Mouse (Mus musculus) testis, postnatal 14 days (tissue): ENCODE results near the gene Suox.
"Not testable (repeated sequence)": the region's sequence is repeated elsewhere in the genome, so short reads cannot be mapped to it uniquely, and the experiment has no call there.

Experiments used
- DNase-seq: peaks from one replicate; pipeline ENCODE4 v3.0.0; 2021; ENCODE audit warnings: low spot score

Gene Suox

DNA sequence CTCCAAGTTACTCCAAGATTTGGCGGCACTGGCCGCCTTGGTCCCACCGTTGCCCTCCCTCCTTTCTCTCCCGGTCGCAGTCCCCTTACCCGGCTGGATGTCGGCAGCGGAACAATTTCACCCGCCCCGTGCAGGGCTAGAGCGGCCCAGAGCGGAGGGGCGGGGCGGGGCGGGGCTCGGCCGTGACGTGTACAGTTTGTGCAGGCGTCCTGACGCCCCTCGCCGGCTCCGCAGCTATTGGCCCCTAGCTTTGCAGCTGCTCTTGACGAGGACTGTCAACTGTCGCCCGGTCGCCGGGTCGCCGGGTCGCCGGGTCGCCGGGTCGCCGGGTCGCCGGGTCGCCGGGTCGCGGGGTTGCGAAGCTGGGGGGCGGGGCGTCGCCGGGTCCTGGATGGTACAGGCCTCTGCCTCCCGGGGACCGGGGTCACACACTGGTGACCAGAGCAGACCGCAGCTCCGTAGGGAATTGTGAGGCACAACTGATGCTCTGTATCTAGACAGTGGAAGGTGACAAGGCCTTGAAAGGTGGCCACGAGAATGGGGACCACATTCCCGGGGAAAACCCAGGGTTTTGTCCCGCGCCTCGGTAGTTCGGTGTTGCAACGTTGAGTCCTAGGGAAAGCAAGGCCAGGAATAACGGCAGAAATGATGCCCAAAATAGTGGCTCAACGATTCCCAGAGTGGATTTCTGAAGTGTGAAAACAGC lies at the start of gene Suox:
Gene Suox, minus strand, starts transcription at position 311 of the 706 bp plus-strand sequence.
- peak; percentile 82 for DNase-seq

DNA sequence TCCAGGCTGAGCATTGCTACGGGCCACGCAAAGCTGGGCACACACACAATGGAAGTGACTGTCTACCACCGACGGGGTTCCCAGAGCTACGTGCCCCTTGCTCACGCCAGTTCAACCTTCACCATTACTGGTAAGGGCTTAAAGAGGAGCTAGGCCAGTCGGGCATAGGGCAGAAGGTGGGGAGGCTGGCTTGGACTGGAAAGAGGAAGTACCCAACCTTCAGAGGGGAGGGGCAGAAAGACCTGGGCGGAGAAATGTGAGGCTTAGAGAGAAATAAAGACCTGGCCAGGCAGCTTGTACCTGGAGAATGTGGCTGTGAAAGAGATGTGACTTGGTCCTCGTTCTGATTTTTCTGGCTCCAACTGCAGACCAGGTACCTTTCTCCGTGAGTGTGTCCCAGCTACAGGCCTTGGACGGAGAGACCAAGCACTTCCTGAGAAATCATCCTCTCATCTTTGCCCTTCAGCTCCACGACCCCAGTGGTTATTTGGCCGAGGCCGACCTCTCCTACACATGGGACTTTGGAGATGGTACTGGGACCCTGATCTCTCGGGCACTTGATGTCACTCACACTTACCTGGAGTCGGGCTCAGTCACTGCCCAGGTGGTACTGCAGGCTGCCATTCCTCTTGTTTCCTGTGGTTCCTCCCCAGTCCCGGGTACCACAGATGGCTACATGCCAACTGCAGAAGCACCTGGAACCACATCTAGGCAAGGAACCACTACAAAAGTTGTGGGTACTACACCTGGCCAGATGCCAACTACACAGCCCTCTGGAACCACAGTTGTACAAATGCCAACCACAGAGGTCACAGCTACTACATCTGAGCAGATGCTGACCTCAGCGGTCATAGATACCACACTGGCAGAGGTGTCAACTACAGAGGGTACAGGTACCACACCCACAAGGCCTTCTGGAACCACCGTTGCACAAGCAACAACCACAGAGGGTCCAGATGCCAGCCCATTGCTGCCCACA lies 42.0 kb upstream of the Suox start:
- DNase-seq = no peak

DNA sequence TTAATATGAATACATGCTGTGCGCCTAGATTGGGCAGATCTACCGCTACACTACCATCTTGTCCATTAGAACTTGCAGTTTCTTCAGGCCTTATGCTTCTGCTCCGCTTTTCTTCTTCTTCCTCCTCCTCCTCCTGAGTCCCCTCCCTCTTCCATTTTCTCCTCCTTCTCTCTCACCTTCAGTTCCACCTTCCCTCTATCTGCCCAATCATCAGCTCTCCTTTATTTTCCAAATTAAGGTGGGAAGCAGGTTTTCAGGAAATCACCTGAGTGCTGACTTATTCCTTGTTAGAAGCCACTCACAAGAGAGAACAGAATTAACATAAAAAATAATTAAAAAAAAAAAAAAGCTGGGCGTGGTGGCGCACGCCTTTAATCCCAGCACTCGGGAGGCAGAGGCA lies 37.4 kb upstream of the Suox start:
- not testable (repeated sequence) for DNase-seq

DNA sequence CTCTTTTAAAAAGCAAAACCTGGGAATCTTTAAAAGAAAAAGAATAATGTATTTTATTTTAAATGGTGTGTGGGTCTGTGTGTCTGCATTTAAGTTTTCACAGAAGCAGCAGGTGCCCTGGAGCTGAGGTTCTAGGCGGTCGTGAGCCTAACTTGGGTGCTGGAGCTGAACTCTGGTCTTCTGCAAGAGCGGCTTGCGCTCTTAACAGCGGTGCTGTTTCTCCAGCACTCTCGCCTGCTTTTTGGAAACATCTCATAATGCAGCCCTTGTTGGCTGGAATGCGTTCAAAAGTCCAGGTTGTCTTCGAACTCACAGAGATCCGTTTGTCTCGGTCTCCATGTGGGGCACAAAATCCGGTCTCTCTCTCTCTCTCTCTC lies 31.4 kb upstream of the Suox start:
- peak; percentile 41 for DNase-seq

DNA sequence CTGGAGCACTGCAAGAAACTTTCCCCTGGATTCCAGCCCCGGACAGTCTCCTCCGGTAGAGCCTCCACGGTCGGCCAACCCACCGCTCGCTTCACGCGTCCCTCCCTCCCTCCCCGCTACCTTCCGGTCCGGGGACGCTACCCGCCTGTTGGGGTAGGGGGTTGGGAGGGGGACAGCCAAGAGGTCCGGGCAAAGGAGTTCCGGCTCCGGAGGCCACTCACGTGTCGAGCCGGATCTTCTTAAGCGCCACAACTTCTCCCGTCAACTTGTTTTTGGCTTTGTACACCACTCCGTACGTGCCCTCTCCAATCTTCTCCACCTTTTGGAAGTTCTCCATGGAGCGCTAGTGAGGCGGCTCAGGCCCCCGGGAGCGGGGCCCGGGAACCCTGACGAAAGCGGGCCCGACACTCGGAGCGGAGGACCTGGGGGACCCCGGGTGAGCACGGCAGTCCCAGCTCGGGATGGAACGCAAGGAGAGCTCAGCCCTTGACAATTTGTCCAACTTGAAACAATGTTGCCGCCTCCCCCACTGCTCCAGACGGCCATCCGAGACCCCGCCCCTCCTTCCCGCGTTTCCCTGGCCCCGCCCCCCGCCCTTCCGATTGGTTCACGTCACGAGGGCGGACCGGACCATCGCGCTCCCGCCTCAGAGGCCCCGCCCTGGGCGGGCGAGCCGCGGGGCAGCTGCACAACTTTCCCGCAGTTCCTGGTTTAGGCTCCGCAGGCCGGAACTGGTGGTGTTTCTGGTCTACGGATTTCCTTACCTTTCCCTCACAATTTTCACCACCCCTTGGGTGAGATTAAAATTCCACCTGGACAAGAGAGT lies 30.8 kb upstream of the Suox start, which contains the start of gene Cdk2:
Gene Cdk2, minus strand, starts transcription at position 541 of the 826 bp plus-strand sequence.
- DNase-seq = peak; percentile 94

DNA sequence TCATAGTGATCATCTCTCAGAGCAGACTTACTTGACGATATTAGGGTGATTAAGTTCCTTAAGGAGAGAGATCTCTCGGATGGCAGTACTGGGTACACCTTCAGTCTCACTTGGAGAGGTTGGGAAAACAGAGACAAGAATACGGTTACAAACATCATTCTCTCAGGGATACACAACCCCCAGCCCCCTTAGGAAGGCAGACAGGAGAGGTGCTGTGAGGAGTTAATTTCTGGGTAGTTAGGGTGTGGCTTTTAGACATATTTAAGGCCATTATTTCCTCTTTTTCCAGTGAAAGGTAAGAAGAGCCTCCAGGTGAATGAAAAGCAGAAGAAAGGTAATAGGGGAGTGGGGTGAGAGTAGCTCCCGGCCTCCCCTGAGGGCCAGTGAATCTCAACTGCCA lies 30.0 kb upstream of the Suox start, which contains the start of gene Pmel:
Gene Pmel, plus strand, starts transcription at position 301 of the 400 bp plus-strand sequence.
- DNase-seq = no peak

DNA sequence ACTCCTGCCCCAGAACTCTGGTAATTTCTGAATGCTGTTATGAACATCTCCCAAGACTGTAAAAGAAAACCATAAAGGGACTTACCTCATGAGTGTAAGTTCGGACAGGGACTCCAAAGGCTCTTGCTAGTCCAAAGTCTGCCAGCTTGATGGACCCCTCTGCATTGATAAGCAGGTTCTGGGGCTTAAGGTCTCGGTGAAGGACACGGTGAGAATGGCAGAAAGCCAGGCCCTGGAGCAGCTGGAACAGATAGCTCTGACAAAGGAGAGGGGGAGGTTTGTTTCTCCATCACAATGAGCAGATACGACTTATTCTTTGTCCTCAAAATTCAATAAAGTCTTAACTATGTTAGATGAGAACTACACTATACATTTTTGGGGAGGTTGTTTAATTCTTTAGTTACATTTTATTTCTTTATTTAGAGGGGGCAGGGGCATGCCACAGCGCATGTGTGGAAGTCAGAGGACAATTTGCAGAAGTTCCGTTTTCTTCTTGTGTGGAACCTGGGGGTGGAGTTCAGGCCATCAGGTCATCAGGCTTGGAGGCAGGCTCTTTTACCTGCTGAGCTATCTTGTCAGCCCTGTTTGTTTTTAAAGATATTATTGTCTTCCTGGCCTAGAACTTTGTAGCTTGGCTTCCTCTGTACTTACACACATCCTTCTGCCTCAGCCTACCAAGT lies 28.6 kb upstream of the Suox start:
- DNase-seq = peak; percentile 66

DNA sequence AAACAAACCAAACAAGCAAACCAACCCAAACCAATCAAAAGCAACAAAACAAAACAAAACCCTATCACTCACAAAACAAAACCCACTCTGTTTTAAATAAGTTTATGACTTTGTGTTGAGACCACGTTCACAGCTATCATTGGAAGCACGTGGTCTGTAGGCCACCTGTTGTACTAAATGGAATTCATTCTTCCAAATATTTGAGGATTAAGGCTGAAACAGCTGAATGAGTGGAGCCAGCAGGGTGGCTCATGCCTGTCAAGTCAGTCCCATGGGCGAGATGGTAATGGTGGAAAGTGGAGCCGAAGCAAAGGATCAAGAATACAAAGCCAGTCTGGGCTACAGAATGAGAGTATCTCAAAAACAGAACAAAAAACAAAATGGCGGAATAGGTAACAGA lies 26.8 kb upstream of the Suox start:
- no peak for DNase-seq

DNA sequence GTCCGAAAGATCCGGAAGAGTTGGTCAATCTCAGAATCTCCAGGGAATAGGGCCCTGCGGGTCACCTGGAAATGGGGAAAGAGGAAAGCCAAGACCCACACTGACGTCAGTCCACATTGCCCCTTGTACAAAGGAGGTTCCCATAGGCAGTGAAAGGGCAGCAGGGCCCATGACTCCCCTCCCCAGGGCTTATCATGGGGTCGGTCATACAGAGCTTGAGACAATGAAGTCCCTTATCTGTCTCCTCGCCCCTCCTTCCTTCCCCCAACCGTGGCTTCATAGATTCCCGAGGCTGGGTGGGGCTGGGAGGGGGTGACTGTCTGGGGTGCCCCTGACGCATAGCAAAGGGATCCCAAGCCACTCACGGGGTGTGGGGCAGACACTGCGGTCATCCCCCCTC lies 25.7 kb upstream of the Suox start:
- DNase-seq = no peak

DNA sequence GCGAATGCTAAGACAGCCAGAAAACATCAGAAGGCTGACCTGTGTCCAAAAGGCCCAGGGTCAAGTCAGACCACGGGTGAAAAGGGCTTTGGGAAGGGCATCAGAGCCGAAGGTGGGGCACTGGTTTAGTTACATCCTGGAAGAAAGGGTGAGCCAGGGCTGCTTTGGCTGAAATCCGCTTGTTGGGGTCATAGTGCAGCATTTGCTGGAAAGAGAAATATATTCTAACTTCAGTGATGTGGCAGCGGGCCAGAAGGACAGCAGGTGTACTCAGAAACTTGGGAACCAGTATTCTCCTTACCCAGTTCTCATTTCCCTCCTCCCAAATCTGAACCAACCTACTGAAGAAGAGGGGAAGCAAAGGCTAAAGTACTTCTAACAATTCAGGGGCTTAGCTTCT lies 25.1 kb upstream of the Suox start:
- DNase-seq = no peak

DNA sequence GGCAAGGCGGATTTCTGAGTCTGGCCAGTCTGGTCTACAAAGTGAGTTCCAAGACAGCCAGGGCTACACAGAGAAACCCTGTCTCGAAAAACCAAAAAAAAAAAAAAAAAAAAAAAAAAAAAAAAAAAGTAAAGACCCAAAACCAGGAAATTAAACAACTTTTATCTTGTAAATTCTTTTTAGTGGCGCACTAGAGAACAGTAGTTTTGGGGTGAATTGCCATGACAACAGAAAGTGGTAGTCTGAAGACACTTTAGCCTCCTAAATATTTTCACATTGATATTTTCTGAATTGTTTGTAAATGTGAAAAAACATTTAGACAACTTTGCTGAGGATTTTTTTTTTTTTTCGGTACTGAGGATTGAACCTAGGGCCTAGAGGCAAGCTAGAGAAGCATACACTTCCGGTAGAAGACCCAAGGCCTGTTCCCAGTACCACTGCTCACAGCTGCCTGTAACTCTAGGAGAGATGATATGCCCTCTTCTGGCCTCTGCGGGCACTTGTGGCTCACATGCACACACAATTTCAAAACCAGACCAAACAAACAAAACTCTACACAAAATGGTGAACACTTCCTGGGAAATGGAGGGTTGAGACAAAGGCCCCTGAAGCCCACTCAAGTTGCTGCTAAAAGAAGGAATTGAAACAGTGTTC lies 23.3 kb upstream of the Suox start:
- no peak for DNase-seq

DNA sequence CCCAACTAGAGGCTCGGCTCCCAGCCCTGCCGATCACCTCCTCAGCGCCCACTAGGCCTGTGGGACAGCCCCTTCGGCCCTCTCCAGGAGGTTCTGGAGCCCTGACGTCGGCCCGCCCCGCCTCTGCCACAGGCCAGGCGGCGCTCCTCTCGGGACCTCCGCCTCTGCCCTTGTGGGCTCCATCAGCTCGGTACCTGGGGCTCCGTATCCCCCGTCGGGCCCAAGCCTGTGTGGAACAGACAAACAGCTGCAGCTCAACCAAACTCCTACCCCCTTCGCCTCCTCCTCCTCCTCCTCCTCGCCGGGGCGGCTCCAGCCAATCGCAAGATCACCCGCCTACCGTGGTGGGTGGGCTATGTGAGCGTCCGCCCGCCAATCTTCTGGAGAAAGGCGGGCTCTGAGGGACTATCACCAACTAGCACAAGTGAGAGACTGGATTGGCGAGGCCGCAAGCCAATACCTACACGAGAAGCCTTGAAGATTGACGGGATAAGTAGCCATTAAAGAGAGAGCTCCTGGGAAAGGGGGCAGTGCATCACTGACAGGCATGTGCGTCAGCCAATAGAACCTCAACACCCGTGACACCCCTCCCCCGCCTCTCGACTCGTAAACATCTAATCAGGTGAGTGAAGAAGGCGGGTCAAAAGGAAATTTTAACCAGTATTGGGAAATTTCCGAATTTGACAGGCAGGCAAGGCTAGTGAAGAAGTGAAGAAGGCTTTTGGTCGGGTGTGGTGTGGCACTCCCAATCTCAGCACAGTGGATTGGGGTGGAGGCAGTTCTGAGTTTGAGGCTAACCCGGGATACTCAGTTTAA lies 22.3 kb upstream of the Suox start, which contains the start of gene Rab5b:
Gene Rab5b, minus strand, starts transcription at position 273 of the 816 bp plus-strand sequence.
- peak; percentile 99 for DNase-seq

DNA sequence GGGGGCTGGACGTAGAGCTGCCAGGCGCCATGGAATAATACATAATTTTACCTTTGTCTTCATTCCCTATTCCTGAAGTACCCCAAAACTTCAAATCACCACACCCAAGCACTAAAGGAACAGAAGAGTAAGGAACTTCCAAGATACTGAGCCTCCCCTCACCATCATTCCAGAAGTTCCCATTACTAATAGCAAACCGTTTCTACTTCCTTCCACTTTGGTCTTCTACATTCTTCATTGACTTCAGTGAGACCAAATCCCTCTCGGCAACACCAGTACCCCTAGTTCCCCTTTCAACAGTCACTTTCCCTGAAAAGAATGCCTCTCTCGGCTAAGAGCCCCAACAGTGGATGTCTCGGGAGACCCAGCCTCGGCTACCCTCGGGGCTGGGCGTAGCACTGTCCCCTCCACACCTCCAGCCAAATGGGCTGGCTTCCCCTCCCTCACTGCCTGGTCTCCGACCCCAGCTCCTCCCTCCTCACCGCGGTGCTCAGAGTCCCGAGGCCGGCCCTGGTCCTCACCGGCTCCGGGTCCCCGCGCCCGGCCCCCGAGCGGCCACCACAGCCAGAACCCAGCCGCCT lies 21.6 kb upstream of the Suox start:
- DNase-seq = no peak

DNA sequence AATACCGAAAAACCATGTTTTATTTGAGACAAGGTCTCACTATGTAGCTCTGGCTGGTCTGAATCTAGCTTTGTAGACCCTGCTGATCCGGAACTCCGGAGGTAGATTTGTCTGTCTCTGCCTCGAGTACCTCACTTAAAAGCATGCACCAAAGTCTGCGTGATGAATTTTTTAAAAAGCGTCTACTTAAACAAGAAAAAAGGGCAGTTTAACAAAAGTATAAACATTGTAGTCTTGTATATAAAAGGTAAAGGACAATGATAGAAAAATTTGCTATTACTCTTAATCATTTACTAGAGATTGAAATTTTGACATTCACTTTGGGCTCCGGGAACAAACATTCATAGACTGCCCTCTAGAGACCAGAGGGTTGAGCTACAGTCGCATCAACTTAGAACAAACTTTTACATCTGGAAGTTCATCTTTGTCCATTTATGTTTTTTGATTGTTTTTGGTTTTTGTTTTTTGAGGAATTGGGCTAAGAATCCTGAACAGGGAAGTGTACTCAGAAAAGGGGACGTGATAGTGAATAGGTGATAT lies 666 bp upstream of the Suox start:
- no peak for DNase-seq

DNA sequence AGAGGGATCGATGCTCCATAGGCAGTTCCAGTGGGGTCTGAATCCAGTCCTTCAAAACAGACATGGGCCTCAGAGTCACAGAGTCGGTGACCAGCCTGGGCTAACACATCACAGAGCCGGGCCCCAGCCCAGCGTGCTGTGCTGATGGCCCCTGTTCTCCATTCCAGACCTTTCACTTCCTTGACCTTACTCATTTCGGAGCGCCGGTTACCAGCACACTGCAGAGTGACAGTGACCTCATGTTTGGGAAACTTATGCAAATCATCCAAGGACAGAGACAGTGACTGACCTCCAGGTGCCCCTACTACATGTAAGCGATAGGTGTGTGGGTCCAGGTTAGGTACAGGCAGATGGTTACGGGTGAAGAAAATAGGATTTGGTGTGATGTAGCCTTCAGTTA lies 2.7 kb downstream of the Suox start:
- DNase-seq = no peak

DNA sequence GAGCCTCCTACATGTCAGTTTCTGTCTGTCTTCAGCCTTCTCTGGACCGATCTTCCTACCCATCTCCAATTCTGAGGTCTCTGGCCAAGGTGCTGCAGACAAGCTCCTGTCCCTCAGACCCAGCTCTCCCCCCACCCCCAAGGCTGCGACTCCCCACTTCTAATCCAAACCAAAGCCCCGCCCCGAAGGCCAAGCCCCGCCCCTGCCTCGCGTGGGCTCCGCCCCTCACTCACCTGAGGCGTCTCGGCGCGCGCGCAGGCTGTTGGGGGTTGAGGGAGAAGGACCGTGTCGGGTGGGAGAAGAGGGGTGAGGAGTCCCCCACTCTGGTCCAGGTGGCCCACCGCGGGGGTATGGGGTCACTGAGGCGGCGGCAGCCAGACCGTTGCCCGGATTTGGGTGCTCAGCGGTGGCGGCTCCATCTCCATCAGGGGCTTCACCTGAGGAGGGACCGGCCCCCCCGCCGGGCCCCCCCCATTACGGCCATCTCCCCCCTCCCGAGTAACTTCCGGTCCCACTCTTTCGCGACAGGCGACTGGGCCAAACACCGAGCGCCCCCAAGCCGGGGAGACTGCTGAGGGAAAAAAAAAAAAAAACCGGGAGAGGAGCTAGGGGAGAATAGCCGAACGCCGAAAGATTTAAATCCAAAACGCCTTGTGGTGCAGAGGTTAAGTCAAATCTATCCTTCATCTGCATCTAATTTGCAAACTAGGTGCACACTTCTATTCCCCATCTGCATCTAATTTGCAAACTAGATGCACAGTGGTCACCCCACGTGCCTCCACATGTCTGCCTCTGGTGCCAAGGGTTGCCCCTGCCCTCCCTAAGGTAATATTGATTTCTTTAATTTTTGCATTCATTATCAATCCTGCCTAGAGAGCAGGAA lies 4.8 kb downstream of the Suox start:
- DNase-seq = peak; percentile 84

DNA sequence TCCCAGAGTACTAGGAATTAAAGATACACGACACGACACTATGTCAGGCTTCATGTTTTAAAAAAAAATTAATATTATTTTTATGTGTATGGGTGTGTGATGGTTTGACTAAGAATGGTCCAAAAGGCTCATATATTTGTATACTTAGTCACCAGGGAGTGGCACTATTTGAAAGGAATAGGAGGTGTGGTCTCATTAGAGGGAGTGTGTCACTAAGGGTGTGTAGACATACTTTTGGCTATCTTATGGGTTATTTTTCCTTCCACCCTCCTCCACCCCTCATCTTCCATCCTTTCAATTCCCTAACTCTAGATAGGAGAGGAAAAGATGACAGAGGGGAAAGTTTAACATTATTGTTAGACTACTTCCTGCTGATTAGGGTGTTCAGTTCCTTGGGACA lies 8.1 kb downstream of the Suox start:
- DNase-seq = no peak

DNA sequence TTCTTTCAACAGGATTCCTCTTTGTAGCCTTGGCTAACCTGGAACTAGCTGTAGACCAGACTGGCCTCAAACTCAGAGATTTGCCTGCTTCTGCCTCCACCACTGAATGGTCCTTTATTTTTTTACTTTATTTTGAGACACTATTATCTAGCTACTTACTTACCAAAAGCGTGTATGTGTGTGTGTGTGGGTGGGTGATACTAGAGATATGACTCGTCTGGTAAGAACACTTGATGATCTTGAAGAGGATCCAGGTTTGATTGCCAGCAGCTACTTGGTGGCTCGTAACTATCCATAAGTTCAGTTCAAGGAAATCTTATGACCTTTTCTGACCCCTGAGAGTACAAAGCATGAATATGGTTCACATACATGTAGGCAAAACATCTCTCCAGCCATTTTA lies 8.6 kb downstream of the Suox start:
- no peak for DNase-seq
